9 mouse cellular contexts compared by ENCODE assay signal in the genomic region with DNA sequence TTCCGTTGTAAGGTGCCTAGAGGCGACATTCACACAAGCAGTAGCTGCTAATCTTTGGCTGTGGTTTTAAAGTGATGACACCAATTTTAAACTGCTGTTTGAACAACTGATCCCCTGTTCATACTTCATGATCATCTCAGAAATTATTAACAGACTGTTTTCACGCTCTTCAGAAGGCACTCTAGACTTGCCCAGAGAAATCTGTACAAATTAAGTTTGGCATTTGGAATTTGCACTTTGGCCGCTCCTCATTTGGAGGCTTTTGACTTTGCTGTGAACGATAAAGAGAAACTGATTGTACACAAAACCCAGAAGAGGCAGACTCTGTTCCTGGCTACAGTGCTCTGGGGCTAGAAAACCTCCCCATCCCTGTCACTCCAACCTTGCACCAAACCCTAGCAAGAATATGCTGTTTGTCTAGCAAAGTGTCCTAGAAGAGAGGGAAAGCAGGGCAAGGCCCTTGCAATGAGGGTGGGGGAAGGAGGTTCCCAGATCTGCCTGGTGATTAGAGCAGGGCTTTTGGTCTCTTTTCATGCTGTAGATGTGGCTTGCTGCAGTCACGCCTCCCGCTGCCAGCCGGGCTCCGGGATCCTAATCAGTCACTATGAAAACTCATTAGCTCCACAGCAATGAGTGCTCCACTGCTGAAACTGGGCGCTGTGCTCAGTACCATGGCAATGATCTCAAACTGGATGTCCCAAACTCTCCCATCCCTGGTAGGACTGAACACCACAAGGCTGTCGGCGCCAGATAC.
A peak's percentile ranks its signal among the peaks of the same experiment; 100 is the strongest.
DNase-seq lines count a peak whose midpoint lies in the region; ATAC-seq and TF ChIP-seq lines count a peak whose summit lies in the region.
"Had no signal": no experiment of that assay in that cellular context is flagged by ENCODE, and none has a peak within 500 bp of the region (broad histone marks: within the 10 kb centered on the region; RNA-seq: fewer than 3 reads in every experiment).

No protein-coding gene starts in this region.

- 0 out of 2 replicates have a peak overlapping the region, but pooled peaks have one; percentile 1 for H3K4me2 ChIP-seq in heart, embryonic 12.5 days
- H3K4me2 ChIP-seq in embryonic facial prominence, embryonic 12.5 days (replicated peaks), result peak overlapping the region; percentile 11; the same call in 1 of the 2 replicates
- no peak overlapping the region for H3K4me2 ChIP-seq in midbrain, postnatal 0 days (ENCODE audit: low read depth, low read length, poor library complexity, severe bottlenecking)
- H3K4me2 ChIP-seq: liver, embryonic 13.5 days had no signal

- no peak overlapping the region for H3K27ac ChIP-seq in heart, embryonic 12.5 days (ENCODE audit: poor library complexity, severe bottlenecking)
- H3K27ac ChIP-seq in embryonic facial prominence, embryonic 12.5 days, result no peak overlapping the region
- H3K27ac ChIP-seq in kidney, adult 2 months (ENCODE audit: insufficient read depth, low read depth, low read length), result peak overlapping the region; percentile 92
- H3K27ac ChIP-seq in midbrain, postnatal 0 days (ENCODE audit: low read depth, low read length), result no peak overlapping the region
- H3K27ac ChIP-seq: liver, embryonic 13.5 days had no signal

- H3K4me1 ChIP-seq in heart, embryonic 12.5 days (replicated peaks), result no peaks in the 10 kb centered on the region
- H3K4me1 ChIP-seq in embryonic facial prominence, embryonic 12.5 days, result peaks cover 5% of the 10 kb centered on the region; the same call in 1 of the 2 replicates
- no peaks in the 10 kb centered on the region for H3K4me1 ChIP-seq in kidney, adult 2 months (ENCODE audit: control insufficient read depth, insufficient read depth, low read length)
- no peaks in the 10 kb centered on the region for H3K4me1 ChIP-seq in midbrain, postnatal 0 days (ENCODE audit: insufficient read depth, low read length)
- H3K4me1 ChIP-seq: liver, embryonic 13.5 days had no signal

- no peaks in the 10 kb centered on the region for H3K27me3 ChIP-seq in heart, embryonic 12.5 days (replicated peaks)
- H3K27me3 ChIP-seq in embryonic facial prominence, embryonic 12.5 days, result no peaks in the 10 kb centered on the region
- no peaks in the 10 kb centered on the region for H3K27me3 ChIP-seq in kidney, adult 2 months (replicated peaks; ENCODE audit: control insufficient read depth, insufficient read depth, low read length)
- no peaks in the 10 kb centered on the region for H3K27me3 ChIP-seq in midbrain, postnatal 0 days (ENCODE audit: insufficient read depth, low read length)
- H3K27me3 ChIP-seq: liver, embryonic 13.5 days had no signal

- no peak for TF ChIP-seq CTCF in kidney, adult 2 months (conservative IDR thresholded peaks at IDR 0.05; ENCODE audit: insufficient read depth, insufficient read length, low read depth, low read length)
- no peak for TF ChIP-seq CTCF in midbrain, postnatal 0 days (IDR thresholded peaks at IDR 0.05)

- 44% methylated on average over 12 of the region's 12 CpGs for WGBS in heart, embryonic 12.5 days
- WGBS in embryonic facial prominence, embryonic 12.5 days, result 28% methylated on average over 12 of the region's 12 CpGs
- WGBS in kidney, adult 2 months, result 27% methylated on average over 12 of the region's 12 CpGs
- WGBS in midbrain, postnatal 0 days, result 37% methylated on average over 12 of the region's 12 CpGs

- no peak overlapping the region for H3K4me3 ChIP-seq in heart, embryonic 12.5 days
- no peak overlapping the region for H3K4me3 ChIP-seq in embryonic facial prominence, embryonic 12.5 days
- peak overlapping the region; percentile 57; the same call in 1 of the 2 replicates for H3K4me3 ChIP-seq in kidney, adult 2 months (ENCODE audit: insufficient read depth, low read depth, low read length)
- H3K4me3 ChIP-seq in midbrain, postnatal 0 days (ENCODE audit: low read depth, low read length), result no peak overlapping the region
- H3K4me3 ChIP-seq: liver, embryonic 13.5 days had no signal

- no peak overlapping the region for H3K9ac ChIP-seq in heart, embryonic 12.5 days
- no peak overlapping the region for H3K9ac ChIP-seq in embryonic facial prominence, embryonic 12.5 days
- H3K9ac ChIP-seq in midbrain, postnatal 0 days (replicated peaks; ENCODE audit: low read length, poor library complexity, severe bottlenecking), result no peak overlapping the region
- H3K9ac ChIP-seq: liver, embryonic 13.5 days had no signal

- TF ChIP-seq POLR2A in kidney, adult 2 months (IDR thresholded peaks at IDR 0.05; ENCODE audit: low read depth, low read length), result no peak

- intact Hi-C loops in heart, postnatal 14 days (cut with DNase I), result no loop called here
- intact Hi-C loops in gastrocnemius, postnatal 14 days (cut with DNase I; ENCODE audit: low total_unique reads), result no loop called here

- H3K9me3 ChIP-seq in heart, embryonic 12.5 days (replicated peaks), result no peaks in the 10 kb centered on the region
- H3K9me3 ChIP-seq in embryonic facial prominence, embryonic 12.5 days, result no peaks in the 10 kb centered on the region
- H3K9me3 ChIP-seq in midbrain, postnatal 0 days (ENCODE audit: low read length), result no peaks in the 10 kb centered on the region
- H3K9me3 ChIP-seq: liver, embryonic 13.5 days had no signal

- no peak for ATAC-seq in heart, embryonic 12.5 days (ENCODE audit: insufficient number of reproducible peaks, low FRiP score)
- no peak for ATAC-seq in embryonic facial prominence, embryonic 12.5 days (ENCODE audit: insufficient number of reproducible peaks, insufficient read depth, low FRiP score, low TSS enrichment)
- peak; percentile 27; the same call in 1 of the 2 replicates for ATAC-seq in midbrain, postnatal 0 days (ENCODE audit: low FRiP score)

- no peaks in the 10 kb centered on the region for H3K36me3 ChIP-seq in heart, embryonic 12.5 days
- H3K36me3 ChIP-seq in embryonic facial prominence, embryonic 12.5 days, result no peaks in the 10 kb centered on the region
- no peaks in the 10 kb centered on the region for H3K36me3 ChIP-seq in kidney, adult 2 months (ENCODE audit: control insufficient read depth, insufficient read depth, low read length)
- no peaks in the 10 kb centered on the region for H3K36me3 ChIP-seq in midbrain, postnatal 0 days (ENCODE audit: insufficient read depth, low read length)
- H3K36me3 ChIP-seq: liver, embryonic 13.5 days had no signal

- no peak for DNase-seq in heart, postnatal 14 days
- DNase-seq in kidney, adult 2 months, result peak; percentile 90
- DNase-seq in midbrain, postnatal 0 days (ENCODE audit: low spot score), result no peak
- no peak for DNase-seq in spleen, postnatal 14 days (ENCODE audit: low spot score in 2 of 2)
- DNase-seq in B cell, adult 2 months, result no peak
- DNase-seq in gastrocnemius, postnatal 14 days, result no peak
- DNase-seq: liver, embryonic 13.5 days had no signal
